Mouse (Mus musculus) Patski (cell line): ENCODE measurements around the gene Ccpg1os. TPM values are rescaled to one million over a fixed set of nuclear protein-coding genes. Genes with fewer than 3 reads are reported as not detected.

Source experiments
- ATAC-seq: fragments of 100-300 bp; one replicate; pipeline ENCODE4 v1.8.0; 2021
- CTCF ChIA-PET: fragments of 350-600 bp; sonication (Branson Sonifier 250); formaldehyde crosslinking; loops from one replicate; lab custom pipeline; 2022; ENCODE audit warnings: inconsistent platforms; lab: Charles Lee
- POLR2A ChIA-PET: fragments of 350-600 bp; sonication (Branson Sonifier 250); formaldehyde crosslinking; loops from one replicate; lab custom pipeline; 2022; ENCODE audit warnings: antibody characterized with exemption, inconsistent platforms; lab: Charles Lee
- DNase-seq: peaks from one replicate; pipeline ENCODE4 v3.0.0-alpha.2; 2011; ENCODE audit warnings: low read depth, low spot score
- H3K27me3 ChIP-seq: fragments of 371-371 bp; one replicate; pipeline ENCODE4 v1.5.1; 2021
- CTCF ChIP-seq: fragments of 100-300 bp; IDR thresholded peaks from one replicate; pipeline ENCODE4 v1.5.1; 2021
- in situ Hi-C: fragments of 300-500 bp; cut with MboI; formaldehyde crosslinking; loops from 3 replicates; pipeline ENCODE4 v1.11.1; 2018; ENCODE audit warnings: low pct_unique_long_range_greater_than_20kb, mixed read lengths
- polyA plus RNA-seq: library from polyadenylated mRNA; unstranded; gene quantifications from one replicate; pipeline ENCODE4 v1.2.3, GENCODE M21; 2021

Gene Ccpg1os
- polyA plus RNA-seq, 1 experiment from 2014 or later: 24.3 TPM

DNA sequence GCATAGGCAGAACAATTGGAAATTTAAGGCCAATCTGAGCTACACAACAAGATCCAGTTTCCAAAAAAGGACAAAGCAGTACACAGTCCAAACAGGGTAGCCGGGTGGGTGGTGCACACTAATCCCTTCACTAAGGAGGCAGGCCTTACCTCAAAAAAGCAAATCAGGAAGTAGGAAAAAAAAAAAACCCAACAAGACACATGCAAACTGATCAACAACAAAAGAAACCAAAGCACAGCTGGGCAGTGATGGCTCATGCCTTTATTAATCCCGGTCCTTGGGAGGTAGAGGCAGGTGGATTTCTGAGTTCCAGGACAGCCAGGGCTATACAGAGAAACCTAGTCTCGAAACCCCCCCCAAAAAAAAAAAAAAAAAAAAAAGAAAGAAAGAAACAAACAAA, 2.5 kb upstream of the Ccpg1os start:
- TF ChIP-seq CTCF: no peak
- in situ Hi-C loops: no loop called here
- no peaks in the 10 kb centered on the region for H3K27me3 ChIP-seq
- no peak for DNase-seq
- ChIA-PET POLR2A (no interaction called here), CTCF (interaction anchor here (1.4 kb wide), 1 partner anchor 10 kb away, joined by 6 read pairs; no protein-coding TSS in a partner anchor)
- ATAC-seq: no peak

DNA sequence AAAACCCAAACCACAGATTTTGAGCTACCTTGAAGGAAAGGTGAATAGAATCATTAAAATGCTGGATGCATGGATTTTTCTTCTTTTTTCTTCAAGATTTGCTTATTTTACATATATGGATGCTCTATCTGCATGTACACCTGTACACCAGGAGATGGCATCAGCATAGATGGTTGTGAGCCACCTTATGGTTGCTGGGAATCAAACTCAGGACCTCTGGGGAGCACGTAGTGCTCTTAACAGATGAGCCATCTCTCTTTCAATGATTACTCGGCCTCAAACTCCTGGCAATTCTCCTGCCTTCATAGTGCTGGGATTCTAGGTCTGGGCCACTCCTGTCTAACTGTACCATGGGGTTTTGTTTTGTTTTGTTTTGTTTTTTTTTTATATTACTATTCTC, 2.1 kb downstream of the Ccpg1os start:
- ATAC-seq: no peak

GRCm38 (mm10) chr9:72975242-72975641, 9.9 kb downstream of the Ccpg1os start:
- H3K27me3 ChIP-seq: no peaks in the 10 kb centered on the region
- TF ChIP-seq CTCF: no peak
- ATAC-seq (peak; percentile 90), DNase-seq (no peak)
- POLR2A ChIA-PET: no interaction called here
- CTCF ChIA-PET: interaction anchor here (1.2 to 1.8 kb wide), 4 partner anchors 9 to 16 kb away, joined by 3 to 5 read pairs (median 4); partner anchors contain the start of genes Dyx1c1 and Gm44503
- in situ Hi-C loops: no loop called here

More for the DNA sequence above, 2.1 kb downstream of the Ccpg1os start:
- H3K27me3 ChIP-seq: no peaks in the 10 kb centered on the region
- TF ChIP-seq CTCF: peak; percentile 40
- POLR2A ChIA-PET: no interaction called here
- no peak for DNase-seq
- CTCF ChIA-PET: no interaction called here
- in situ Hi-C loops: no loop called here

DNA sequence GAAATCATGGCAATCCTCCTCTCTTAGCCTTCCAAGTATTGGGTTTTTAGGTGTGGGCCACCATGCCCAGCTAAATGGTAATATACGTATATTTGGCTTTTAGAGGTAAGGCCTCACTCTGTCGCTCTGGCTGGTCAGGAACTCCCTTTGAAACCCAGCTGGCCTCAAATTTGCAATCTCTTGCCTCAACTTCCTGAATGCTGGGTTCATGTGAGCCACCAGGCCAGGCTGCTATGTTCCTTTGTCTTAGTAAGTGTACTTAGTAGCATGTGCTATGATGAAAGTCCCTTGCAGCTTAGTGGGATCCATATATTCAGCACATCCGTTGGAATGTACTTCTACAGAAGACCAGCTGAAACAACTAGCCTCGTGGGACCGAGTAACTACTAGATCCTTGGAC, 10.4 kb downstream of the Ccpg1os start:
- no peaks in the 10 kb centered on the region for H3K27me3 ChIP-seq
- ChIA-PET CTCF (interaction anchor here (1.1 to 1.8 kb wide), 5 partner anchors 9 to 117 kb away, joined by 3 to 5 read pairs (median 4); partner anchors contain the start of genes Dyx1c1 and Gm44503), POLR2A (no interaction called here)
- TF ChIP-seq CTCF: no peak
- no peak for DNase-seq
- no peak for ATAC-seq
- in situ Hi-C loops: no loop called here

DNA sequence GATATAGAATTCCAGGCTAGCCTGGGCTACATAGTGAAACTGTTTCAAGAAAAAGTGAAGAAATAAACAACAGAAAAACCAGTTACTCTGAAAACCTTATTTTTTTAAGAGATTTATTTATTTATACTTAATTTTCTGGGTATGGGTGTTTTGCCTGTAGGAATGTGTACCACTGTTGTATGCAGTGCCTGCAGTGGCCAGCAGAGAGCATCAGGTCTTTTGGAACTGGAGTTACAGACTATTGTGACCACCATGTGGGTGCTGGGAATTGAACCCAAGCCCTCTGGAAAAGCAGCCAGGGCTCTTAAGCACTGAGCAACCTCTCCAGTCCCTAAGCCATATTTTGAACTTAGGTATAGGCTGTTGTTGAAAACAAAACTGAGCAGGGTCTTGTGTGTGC, 12.2 kb downstream of the Ccpg1os start:
- peak; percentile 27 for TF ChIP-seq CTCF
- no peak for ATAC-seq
- in situ Hi-C loops: no loop called here
- no peaks in the 10 kb centered on the region for H3K27me3 ChIP-seq
- ChIA-PET CTCF (interaction anchor here (1.5 kb wide), 1 partner anchor 13 kb away, joined by 4 read pairs; the partner anchor contains the start of genes Ccpg1 and Ccpg1os), POLR2A (no interaction called here)
- no peak for DNase-seq

GRCm38 (mm10) chr9:72972435-72972834, 12.7 kb downstream of the Ccpg1os start:
- H3K27me3 ChIP-seq: no peaks in the 10 kb centered on the region
- DNase-seq (no peak), ATAC-seq (no peak)
- ChIA-PET POLR2A (no interaction called here), CTCF (interaction anchor here (0.8 to 1.5 kb wide), 3 partner anchors 13 to 120 kb away, joined by 3 to 4 read pairs (median 3); partner anchors contain the start of genes Ccpg1 and Ccpg1os)
- no peak for TF ChIP-seq CTCF
- in situ Hi-C loops: no loop called here

DNA sequence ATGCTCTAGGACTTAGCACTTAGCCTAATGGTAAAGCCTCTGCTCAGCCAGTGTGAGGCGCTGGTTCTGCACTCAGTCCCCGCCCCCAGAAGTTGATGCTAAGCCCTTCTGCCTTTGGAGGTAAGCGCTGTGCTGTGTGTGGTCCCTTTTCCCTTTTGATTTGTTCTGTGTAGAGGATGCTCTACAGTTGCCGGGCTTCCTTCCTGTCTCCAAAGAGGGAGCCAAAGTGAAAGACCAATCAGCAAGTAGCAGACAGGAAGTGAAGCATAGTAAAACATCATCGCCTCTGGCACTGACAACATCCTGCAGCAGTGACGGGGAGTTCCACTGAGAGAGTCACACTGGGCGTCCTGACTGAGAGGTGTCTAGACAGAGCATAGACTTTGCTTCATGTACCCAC, 15.3 kb downstream of the Ccpg1os start:
- POLR2A ChIA-PET: no interaction called here
- in situ Hi-C loops: no loop called here
- CTCF ChIA-PET: interaction anchor here (0.8 kb wide), 1 partner anchor 9 kb away, joined by 3 read pairs; no protein-coding TSS in a partner anchor
- peak; percentile 22 for TF ChIP-seq CTCF
- DNase-seq: no peak
- no peaks in the 10 kb centered on the region for H3K27me3 ChIP-seq
- ATAC-seq: no peak

- DNase-seq (no peak), ATAC-seq (peak; percentile 47)
- peak; percentile 77 for TF ChIP-seq CTCF
- CTCF ChIA-PET: interaction anchor here (1.0 to 1.9 kb wide), 5 partner anchors 10 to 124 kb away, joined by 3 to 6 read pairs (median 4); partner anchors contain the start of genes Dyx1c1 and Gm44503
- in situ Hi-C loops: no loop called here
- POLR2A ChIA-PET: no interaction called here
- no peaks in the 10 kb centered on the region for H3K27me3 ChIP-seq
Measured at GRCm38 (mm10) chr9:72968349-72969061, 16.7 kb downstream of the Ccpg1os start.

DNA sequence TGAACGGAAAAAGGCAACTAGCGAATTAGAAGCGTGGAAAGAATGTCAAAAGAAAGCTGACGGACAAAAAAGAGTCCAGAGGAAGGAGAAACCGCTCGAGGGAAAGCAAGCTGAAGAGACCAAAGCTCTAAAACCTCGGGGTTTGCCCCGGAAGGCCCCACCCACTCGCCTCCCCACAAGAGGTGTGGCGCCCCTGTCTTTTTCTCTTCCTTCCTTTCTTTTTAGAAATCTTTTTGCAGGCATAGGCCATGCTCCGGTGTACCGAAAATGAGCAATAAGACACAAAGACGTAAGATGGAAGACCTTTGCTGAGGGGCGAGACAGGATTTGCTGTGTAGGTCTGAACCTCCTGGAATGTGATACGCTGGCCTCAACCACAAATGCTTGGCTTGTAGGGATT, 23.2 kb downstream of the Ccpg1os start:
- ChIA-PET POLR2A (interaction anchor here (0.7 kb wide), 1 partner anchor 154 kb away, joined by 3 read pairs; no protein-coding TSS in a partner anchor), CTCF (no interaction called here)
- ATAC-seq (no peak), DNase-seq (no peak)
- TF ChIP-seq CTCF: no peak
- in situ Hi-C loops: no loop called here
- H3K27me3 ChIP-seq: no peaks in the 10 kb centered on the region

- TF ChIP-seq CTCF: no peak
- ChIA-PET CTCF (interaction anchor here (1.4 kb wide), 1 partner anchor 9 kb away, joined by 3 read pairs; no protein-coding TSS in a partner anchor), POLR2A (no interaction called here)
- no peak for ATAC-seq
- no peaks in the 10 kb centered on the region for H3K27me3 ChIP-seq
- in situ Hi-C loops: no loop called here
- no peak for DNase-seq
Measured at GRCm38 (mm10) chr9:72961346-72961745, 23.8 kb downstream of the Ccpg1os start.
